Mouse (Mus musculus): ENCODE data around the gene Tnfrsf14. TPM values are rescaled to one million over a fixed set of nuclear protein-coding genes. Genes with fewer than 3 reads are reported as not detected.

Gene Tnfrsf14
- polyA plus RNA-seq, 1 experiment from 2014 or later, result 0.40 TPM

DNA sequence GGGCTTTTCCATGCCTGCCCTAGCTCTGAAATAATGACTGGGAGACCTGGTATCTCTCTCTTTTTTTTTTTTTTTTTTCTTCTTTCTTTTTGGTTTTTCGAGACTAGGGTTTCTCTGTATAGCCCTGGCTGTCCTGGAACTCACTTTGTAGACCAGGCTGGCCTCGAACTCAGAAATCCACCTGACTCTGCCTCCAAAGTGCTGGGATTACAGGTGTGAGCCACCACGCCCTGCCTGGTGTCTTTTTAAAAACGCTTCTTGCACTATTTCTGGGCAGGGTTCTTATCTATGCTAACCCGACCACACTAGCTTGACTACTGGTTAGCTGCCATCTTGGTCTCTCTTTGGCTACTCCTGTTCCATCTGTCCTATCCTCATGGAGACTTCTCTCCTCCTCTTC is 19.9 kb downstream of the Tnfrsf14 start:
- H3K27ac ChIP-seq, result no peak overlapping the region
- H3K4me3 ChIP-seq (replicated peaks), result no peak overlapping the region
- no peaks in the 10 kb centered on the region for H3K9me3 ChIP-seq
- H3K36me3 ChIP-seq, result no peaks in the 10 kb centered on the region
- no peak for ATAC-seq
- 88% methylated on average over 5 of the region's 5 CpGs for WGBS
- no peak overlapping the region for H3K9ac ChIP-seq (replicated peaks)
- peaks cover 21% of the 10 kb centered on the region for H3K4me1 ChIP-seq (replicated peaks)
- H3K27me3 ChIP-seq, result peaks cover 7% of the 10 kb centered on the region; the same call in 1 of the 2 replicates
- H3K4me2 ChIP-seq (replicated peaks), result no peak overlapping the region

DNA sequence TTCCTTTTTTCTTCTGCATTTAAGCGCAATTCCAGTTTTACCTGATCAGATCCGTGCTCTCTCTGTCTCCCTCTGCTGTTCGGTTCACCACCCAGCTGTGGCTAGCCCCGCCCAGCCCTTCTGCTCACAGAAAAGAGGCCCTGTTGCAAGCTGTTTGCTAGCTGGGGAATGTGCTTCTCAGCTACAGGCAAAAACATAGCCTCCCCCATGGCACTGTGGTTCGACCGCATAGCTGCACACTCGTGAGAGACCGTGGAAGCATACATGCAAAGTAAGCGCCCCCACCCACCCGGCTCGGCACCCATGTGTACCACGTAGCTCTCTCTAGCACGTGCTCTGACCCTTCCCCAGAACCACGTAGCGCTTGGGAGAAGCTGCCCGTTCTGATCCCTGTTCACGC is 20.5 kb downstream of the Tnfrsf14 start:
- Histone ChIP-seq H3K27ac (no peak overlapping the region), H3K36me3 (no peaks in the 10 kb centered on the region), H3K4me3 (replicated peaks) (no peak overlapping the region), H3K9me3 (no peaks in the 10 kb centered on the region), H3K4me1 (replicated peaks) (peaks cover 21% of the 10 kb centered on the region), H3K4me2 (replicated peaks) (no peak overlapping the region), H3K9ac (replicated peaks) (peak overlapping the region; percentile 36; the same call in 1 of the 2 replicates), H3K27me3 (peaks cover 7% of the 10 kb centered on the region; the same call in 1 of the 2 replicates)
- peak; percentile 79 for ATAC-seq
- WGBS, result 47% methylated on average over 17 of the region's 17 CpGs

DNA sequence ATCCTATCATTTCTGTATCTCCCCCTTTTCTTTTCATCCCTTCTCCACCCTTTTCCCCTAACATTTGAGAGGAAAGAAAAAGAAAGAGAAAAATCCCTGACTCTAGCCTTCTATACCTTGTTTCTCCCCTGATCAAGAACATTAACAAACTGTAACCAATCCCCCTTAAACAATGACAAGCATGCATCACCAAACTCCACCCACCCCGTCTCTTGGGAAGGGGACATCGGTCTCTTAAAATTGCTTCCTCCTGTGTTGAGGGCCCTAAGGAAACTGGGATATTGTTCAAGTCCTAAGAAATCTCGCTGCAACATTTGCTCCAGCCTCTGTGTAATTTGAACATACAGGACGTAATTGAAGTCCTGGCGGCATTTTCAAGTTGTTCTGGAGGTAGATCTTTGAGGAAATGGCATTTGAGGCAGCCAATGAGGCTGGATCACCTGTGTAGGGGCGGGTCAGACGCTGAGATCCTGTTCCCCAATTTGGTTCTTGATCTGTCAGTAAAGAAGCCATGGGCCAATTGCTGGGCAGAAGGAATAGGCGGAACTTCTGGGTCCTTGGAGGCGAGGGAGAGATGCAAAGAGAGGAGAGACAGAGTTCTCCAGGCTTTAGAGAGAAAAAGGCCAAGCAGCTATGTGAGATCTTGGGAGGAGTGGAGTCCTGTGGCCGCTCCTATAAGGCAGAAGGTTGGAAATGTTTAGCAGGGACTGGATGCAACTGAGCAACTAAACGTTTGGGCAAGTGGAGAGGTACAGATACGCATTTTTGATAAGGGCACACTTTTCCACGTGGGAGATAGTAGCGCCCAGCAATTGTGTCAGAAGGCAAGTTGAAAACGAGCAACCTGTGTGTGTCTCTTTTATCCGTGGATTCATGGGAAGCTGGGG is 23.9 kb downstream of the Tnfrsf14 start:
- Histone ChIP-seq H3K4me2 (replicated peaks) (peak overlapping the region; percentile 64), H3K27ac (no peak overlapping the region), H3K4me1 (replicated peaks) (peaks cover 12% of the 10 kb centered on the region), H3K9me3 (no peaks in the 10 kb centered on the region), H3K27me3 (peaks cover 7% of the 10 kb centered on the region; the same call in 1 of the 2 replicates), H3K9ac (replicated peaks) (peak overlapping the region; percentile 56), H3K4me3 (replicated peaks) (peak overlapping the region; percentile 38), H3K36me3 (no peaks in the 10 kb centered on the region)
- WGBS, result 4% methylated on average over 16 of the region's 16 CpGs
- peak; percentile 92 for ATAC-seq

DNA sequence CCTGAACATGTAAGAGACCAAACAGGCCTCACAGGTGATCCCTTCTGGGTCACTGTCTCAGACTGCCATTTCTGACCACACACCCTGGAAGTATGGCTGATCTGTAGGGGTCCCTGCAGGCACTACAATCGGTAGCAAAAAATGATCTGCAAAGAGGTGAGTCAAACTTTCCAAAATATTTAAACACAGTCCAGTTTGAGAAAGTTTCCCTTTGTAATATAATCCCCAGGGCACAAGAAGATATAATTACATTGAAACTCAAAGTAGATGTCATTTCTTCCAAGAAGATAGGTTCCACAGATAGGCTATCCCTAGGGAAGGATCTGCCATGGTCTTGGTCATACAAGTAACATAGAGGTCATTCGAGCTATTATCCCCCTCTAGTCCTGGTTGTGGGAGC is 26.0 kb downstream of the Tnfrsf14 start:
- WGBS, result 98% methylated on average over 2 of the region's 2 CpGs
- no peak overlapping the region for H3K9ac ChIP-seq (replicated peaks)
- no peak overlapping the region for H3K4me2 ChIP-seq (replicated peaks)
- H3K27me3 ChIP-seq, result peaks cover 7% of the 10 kb centered on the region; the same call in 1 of the 2 replicates
- no peaks in the 10 kb centered on the region for H3K36me3 ChIP-seq
- ATAC-seq, result no peak
- peaks cover 21% of the 10 kb centered on the region for H3K4me1 ChIP-seq (replicated peaks)
- H3K4me3 ChIP-seq (replicated peaks), result no peak overlapping the region
- no peaks in the 10 kb centered on the region for H3K9me3 ChIP-seq
- H3K27ac ChIP-seq, result no peak overlapping the region

DNA sequence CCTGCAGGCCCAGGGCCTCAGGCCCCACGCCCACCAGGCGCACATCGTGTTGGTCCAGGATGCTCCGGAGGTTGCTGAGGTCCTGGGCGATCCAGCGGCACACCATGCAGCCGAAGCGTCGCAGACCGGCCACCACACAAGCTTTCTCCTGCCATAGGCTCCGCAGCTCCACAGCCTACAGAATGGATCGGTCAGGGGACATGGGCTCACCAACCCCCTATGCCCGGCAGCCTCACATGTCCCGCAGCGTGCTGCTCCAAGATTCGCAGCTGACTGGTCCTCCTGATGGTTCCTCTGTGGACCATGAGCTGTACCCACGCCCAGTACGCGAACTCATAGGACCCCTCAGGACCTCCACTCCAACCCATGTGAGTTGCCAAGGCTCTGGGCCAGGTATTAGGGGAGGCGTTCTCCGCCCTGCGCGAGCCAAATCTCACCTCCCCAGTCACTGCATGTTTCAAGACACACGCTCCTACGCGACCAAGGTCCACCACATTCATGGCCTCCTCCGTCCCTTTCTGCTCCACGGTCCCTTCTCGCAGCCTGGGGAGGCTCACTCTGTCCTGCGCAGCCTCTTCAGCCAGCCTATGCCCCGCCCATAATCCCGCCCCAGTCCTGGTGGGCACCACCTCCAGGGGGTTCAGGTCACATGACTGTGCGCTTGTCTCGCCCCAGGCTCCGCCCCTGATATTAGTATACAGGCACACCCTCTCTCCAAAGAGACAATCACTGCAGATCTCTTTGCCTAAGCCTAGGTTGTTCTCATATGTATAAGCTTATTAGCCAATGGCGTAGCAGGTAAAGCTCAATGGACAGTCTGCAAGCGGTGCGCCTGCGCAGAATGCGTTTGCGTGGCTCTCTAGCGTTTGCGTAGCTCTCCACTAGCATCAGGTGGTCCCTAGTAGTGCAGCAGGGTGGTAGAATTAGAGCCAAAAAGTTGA is 29.6 kb downstream of the Tnfrsf14 start, which contains the start of gene Fam213b:
TSS of gene Fam213b (minus strand) at position 630 of the 941 bp plus-strand sequence.
- Histone ChIP-seq H3K4me1 (replicated peaks) (peaks cover 21% of the 10 kb centered on the region), H3K9me3 (no peaks in the 10 kb centered on the region), H3K4me3 (replicated peaks) (peak within 1 kb of the TSS; percentile 55), H3K27me3 (no peaks in the 10 kb centered on the region), H3K9ac (replicated peaks) (peak within 1 kb of the TSS; percentile 78), H3K36me3 (peaks cover 6% of the 10 kb centered on the region; the same call in 1 of the 2 replicates), H3K4me2 (replicated peaks) (peak within 1 kb of the TSS; percentile 88), H3K27ac (peak within 1 kb of the TSS; percentile 63)
- peak; percentile 97 for ATAC-seq
- 3% methylated on average over 43 of the region's 43 CpGs for WGBS

GRCm38 (mm10) chr4:154897676-154898465 is 30.5 kb downstream of the Tnfrsf14 start:
- H3K9me3 ChIP-seq, result no peaks in the 10 kb centered on the region
- WGBS, result 69% methylated on average over 6 of the region's 6 CpGs
- H3K27me3 ChIP-seq, result no peaks in the 10 kb centered on the region
- H3K9ac ChIP-seq (replicated peaks), result peak overlapping the region; percentile 78
- H3K4me3 ChIP-seq (replicated peaks), result peak overlapping the region; percentile 55
- H3K27ac ChIP-seq, result no peak overlapping the region
- H3K4me1 ChIP-seq (replicated peaks), result peaks cover 21% of the 10 kb centered on the region
- ATAC-seq, result peak; percentile 4; the same call in 1 of the 2 replicates
- H3K4me2 ChIP-seq (replicated peaks), result peak overlapping the region; percentile 88
- peaks cover 6% of the 10 kb centered on the region; the same call in 1 of the 2 replicates for H3K36me3 ChIP-seq

DNA sequence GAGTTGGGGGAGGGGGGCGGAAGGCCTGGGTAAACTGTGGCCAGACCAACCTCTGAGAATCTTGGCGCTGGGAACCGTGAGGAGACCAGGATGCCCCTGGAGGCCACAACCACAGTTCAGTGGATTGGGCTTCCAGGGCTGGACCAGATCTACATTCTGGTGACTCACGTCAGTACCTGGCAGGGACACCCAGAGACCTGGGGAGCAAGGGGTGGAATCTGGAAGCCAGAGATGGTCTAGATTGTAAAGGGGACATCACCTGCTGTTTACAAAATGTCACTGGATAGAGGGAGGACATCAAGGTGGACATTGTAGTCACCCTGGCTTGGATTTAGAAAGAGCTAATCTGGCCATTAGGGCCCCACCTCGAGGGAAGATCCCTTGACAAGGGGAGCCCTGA is 32.8 kb downstream of the Tnfrsf14 start:
- no peak overlapping the region for H3K4me2 ChIP-seq (replicated peaks)
- H3K4me1 ChIP-seq (replicated peaks), result peaks cover 21% of the 10 kb centered on the region
- peaks cover 6% of the 10 kb centered on the region; the same call in 1 of the 2 replicates for H3K36me3 ChIP-seq
- no peak overlapping the region for H3K9ac ChIP-seq (replicated peaks)
- H3K4me3 ChIP-seq (replicated peaks), result no peak overlapping the region
- ATAC-seq, result no peak
- H3K27me3 ChIP-seq, result no peaks in the 10 kb centered on the region
- no peaks in the 10 kb centered on the region for H3K9me3 ChIP-seq
- H3K27ac ChIP-seq, result no peak overlapping the region
- 83% methylated on average over 5 of the region's 5 CpGs for WGBS

GRCm38 (mm10) chr4:154890887-154891286 is 37.5 kb downstream of the Tnfrsf14 start:
- Histone ChIP-seq H3K27ac (no peak overlapping the region), H3K4me2 (replicated peaks) (no peak overlapping the region), H3K4me1 (replicated peaks) (no peaks in the 10 kb centered on the region), H3K9ac (replicated peaks) (no peak overlapping the region), H3K9me3 (no peaks in the 10 kb centered on the region), H3K27me3 (no peaks in the 10 kb centered on the region), H3K4me3 (replicated peaks) (no peak overlapping the region), H3K36me3 (no peaks in the 10 kb centered on the region)
- WGBS, result 89% methylated on average over 14 of the region's 14 CpGs
- ATAC-seq, result no peak

- H3K4me2 ChIP-seq (replicated peaks), result no peak overlapping the region
- H3K9ac ChIP-seq (replicated peaks), result no peak overlapping the region
- no peak for ATAC-seq
- H3K36me3 ChIP-seq, result no peaks in the 10 kb centered on the region
- H3K27me3 ChIP-seq, result no peaks in the 10 kb centered on the region
- no peaks in the 10 kb centered on the region for H3K4me1 ChIP-seq (replicated peaks)
- 87% methylated on average over 15 of the region's 15 CpGs for WGBS
- no peak overlapping the region for H3K27ac ChIP-seq
- H3K4me3 ChIP-seq (replicated peaks), result no peak overlapping the region
- no peaks in the 10 kb centered on the region for H3K9me3 ChIP-seq
Measured at GRCm38 (mm10) chr4:154887593-154888250, 40.6 kb downstream of the Tnfrsf14 start.

DNA sequence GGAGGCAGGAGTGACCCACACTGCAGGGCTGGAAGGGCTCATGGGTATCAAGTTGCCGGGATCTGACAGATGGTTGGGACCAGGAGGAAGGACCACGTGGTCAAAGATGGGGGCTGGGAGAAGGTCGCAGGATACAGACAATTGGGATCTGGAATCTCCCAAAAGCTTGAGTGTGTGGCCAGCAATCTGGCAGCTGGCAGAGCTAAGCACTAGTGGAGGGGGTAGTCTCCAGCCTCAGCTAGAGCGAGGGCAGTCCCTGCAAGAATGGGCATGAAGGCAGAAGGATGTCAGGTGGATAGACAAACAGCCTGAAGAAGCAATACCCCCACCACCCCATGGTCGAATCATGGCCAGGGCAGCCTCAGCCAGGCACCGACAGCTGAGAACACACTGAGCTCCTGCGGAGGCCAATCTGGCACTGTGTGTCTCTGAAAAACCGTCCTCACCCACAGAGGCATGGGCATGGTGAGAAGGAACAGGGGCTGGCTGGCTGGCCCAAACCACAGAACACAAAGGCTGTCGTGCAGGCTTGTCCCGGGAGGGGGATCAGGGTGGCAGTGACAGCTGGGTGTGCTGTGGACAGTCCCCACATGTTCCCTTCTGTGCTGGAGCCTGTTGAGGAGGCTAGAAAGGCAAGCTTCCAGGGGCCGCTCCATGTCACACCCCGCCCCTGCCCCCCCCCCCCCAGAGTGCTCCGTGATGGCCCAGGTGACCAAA is 41.3 kb downstream of the Tnfrsf14 start:
- no peaks in the 10 kb centered on the region for H3K4me1 ChIP-seq (replicated peaks)
- no peak overlapping the region for H3K9ac ChIP-seq (replicated peaks)
- no peak overlapping the region for H3K4me3 ChIP-seq (replicated peaks)
- no peaks in the 10 kb centered on the region for H3K27me3 ChIP-seq
- 68% methylated on average over 13 of the region's 13 CpGs for WGBS
- H3K36me3 ChIP-seq, result no peaks in the 10 kb centered on the region
- H3K9me3 ChIP-seq, result no peaks in the 10 kb centered on the region
- H3K4me2 ChIP-seq (replicated peaks), result no peak overlapping the region
- peak; percentile 48; the same call in 1 of the 2 replicates for ATAC-seq
- no peak overlapping the region for H3K27ac ChIP-seq
